Mouse (Mus musculus) erythroid progenitor cell, adult 5-6 weeks (primary cell): ENCODE results near the gene Syt1. TPM values are rescaled to one million over a fixed set of nuclear protein-coding genes. Genes with fewer than 3 reads are reported as not detected.

Source experiments
- ATAC-seq: replicated peaks from 2 replicates; pipeline ENCODE4 v1.8.0; 2016; ENCODE audit warnings: moderate number of reproducible peaks, mild to moderate bottlenecking, moderate TSS enrichment, inconsistent platforms; ENCODE audit not compliant: poor library complexity, low FRiP score, severe bottlenecking
- total RNA-seq, 2 experiments: library from RNA; stranded (forward) in 1 of 2; stranded (reverse) in 1 of 2; fragments of 150-400 nt in 1 of 2; fragments of 186-747, 209-891 nt in 1 of 2; gene quantifications; 2 replicates each; pipeline versions ENCODE4 v1.2.3 to v1.2.4; 2015 to 2017; ENCODE audit warnings: low replicate concordance in 2 of 2

Syt1 gene
- total RNA-seq, 2 experiments from 2014 or later: not detected

GRCm38 (mm10) chr10:108889084-108889483 lies 121.7 kb downstream of the Syt1 start:
- no peak for ATAC-seq

- no peak for ATAC-seq
Observed at GRCm38 (mm10) chr10:108886781-108887180, 124.0 kb downstream of the Syt1 start.

- no peak for ATAC-seq
Observed at GRCm38 (mm10) chr10:108885769-108886168, 125.0 kb downstream of the Syt1 start.

- no peak for ATAC-seq
Observed at GRCm38 (mm10) chr10:108884520-108884919, 126.3 kb downstream of the Syt1 start.

GRCm38 (mm10) chr10:108880372-108880771 lies 130.4 kb downstream of the Syt1 start:
- no peak for ATAC-seq

GRCm38 (mm10) chr10:108875730-108876129 lies 135.1 kb downstream of the Syt1 start:
- no peak for ATAC-seq

- ATAC-seq: no peak
Observed at GRCm38 (mm10) chr10:108874687-108875086, 136.1 kb downstream of the Syt1 start.

- ATAC-seq: no peak
Observed at GRCm38 (mm10) chr10:108872359-108872758, 138.4 kb downstream of the Syt1 start.

- no peak for ATAC-seq
Observed at GRCm38 (mm10) chr10:108870586-108870985, 140.2 kb downstream of the Syt1 start.

- ATAC-seq: no peak
Observed at GRCm38 (mm10) chr10:108868136-108868535, 142.6 kb downstream of the Syt1 start.

GRCm38 (mm10) chr10:108867202-108867601 lies 143.6 kb downstream of the Syt1 start:
- no peak for ATAC-seq

- no peak for ATAC-seq
Observed at GRCm38 (mm10) chr10:108865586-108865985, 145.2 kb downstream of the Syt1 start.

GRCm38 (mm10) chr10:108855986-108856385 lies 154.8 kb downstream of the Syt1 start:
- no peak for ATAC-seq

GRCm38 (mm10) chr10:108852757-108853156 lies 158.0 kb downstream of the Syt1 start:
- ATAC-seq: no peak

- ATAC-seq: no peak
Observed at GRCm38 (mm10) chr10:108837434-108837833, 173.3 kb downstream of the Syt1 start.

GRCm38 (mm10) chr10:108832248-108832647 lies 178.5 kb downstream of the Syt1 start:
- ATAC-seq: no peak

GRCm38 (mm10) chr10:108831801-108832200 lies 179.0 kb downstream of the Syt1 start:
- ATAC-seq: no peak

- no peak for ATAC-seq
Observed at GRCm38 (mm10) chr10:108822273-108822672, 188.5 kb downstream of the Syt1 start.

- ATAC-seq: no peak
Observed at GRCm38 (mm10) chr10:108815339-108815738, 195.4 kb downstream of the Syt1 start.

GRCm38 (mm10) chr10:108804380-108804779 lies 206.4 kb downstream of the Syt1 start:
- ATAC-seq: no peak

- no peak for ATAC-seq
Observed at GRCm38 (mm10) chr10:108800776-108801175, 210.0 kb downstream of the Syt1 start.

GRCm38 (mm10) chr10:108798826-108799225 lies 212.0 kb downstream of the Syt1 start:
- ATAC-seq: no peak

GRCm38 (mm10) chr10:108782817-108783216 lies 228.0 kb downstream of the Syt1 start:
- no peak for ATAC-seq
